Mouse (Mus musculus): Measurements from ENCODE around the gene Zhx3. TPM values are rescaled to one million over a fixed set of nuclear protein-coding genes. Genes with fewer than 3 reads are reported as not detected.
A peak's percentile ranks its signal among the peaks of the same experiment; 100 is the strongest.

Zhx3 gene
- total RNA-seq, 1 experiment from 2014 or later = 4.3 TPM

GRCm38 (mm10) chr2:160736466-160736865, 136.3 kb downstream of the Zhx3 start:
- ATAC-seq (ENCODE audit: extremely low read depth, insufficient number of reproducible peaks, low FRiP score, poor library complexity, severe bottlenecking) = no peak

GRCm38 (mm10) chr2:160735706-160736310, 137.0 kb downstream of the Zhx3 start:
- ATAC-seq (ENCODE audit: extremely low read depth, insufficient number of reproducible peaks, low FRiP score, poor library complexity, severe bottlenecking) = no peak

- ATAC-seq (ENCODE audit: extremely low read depth, insufficient number of reproducible peaks, low FRiP score, poor library complexity, severe bottlenecking) = no peak
Measured at GRCm38 (mm10) chr2:160734331-160734730, 138.5 kb downstream of the Zhx3 start.

- ATAC-seq (ENCODE audit: extremely low read depth, insufficient number of reproducible peaks, low FRiP score, poor library complexity, severe bottlenecking) = peak; percentile 37; the same call in 1 of the 2 replicates
Measured at GRCm38 (mm10) chr2:160733131-160733531, 139.7 kb downstream of the Zhx3 start.

GRCm38 (mm10) chr2:160732420-160732995, 140.3 kb downstream of the Zhx3 start:
- ATAC-seq (ENCODE audit: extremely low read depth, insufficient number of reproducible peaks, low FRiP score, poor library complexity, severe bottlenecking) = no peak

- no peak for ATAC-seq (ENCODE audit: extremely low read depth, insufficient number of reproducible peaks, low FRiP score, poor library complexity, severe bottlenecking)
Measured at GRCm38 (mm10) chr2:160731839-160732261, 140.9 kb downstream of the Zhx3 start.

- ATAC-seq (ENCODE audit: extremely low read depth, insufficient number of reproducible peaks, low FRiP score, poor library complexity, severe bottlenecking) = peak; percentile 78
Measured at GRCm38 (mm10) chr2:160731117-160731838, 141.5 kb downstream of the Zhx3 start, which contains the start of gene Plcg1. Plcg1 (plus strand) TSS chr2:160731300.

GRCm38 (mm10) chr2:160730797-160731116, 142.0 kb downstream of the Zhx3 start:
- no peak for ATAC-seq (ENCODE audit: extremely low read depth, insufficient number of reproducible peaks, low FRiP score, poor library complexity, severe bottlenecking)

GRCm38 (mm10) chr2:160729851-160730796, 142.7 kb downstream of the Zhx3 start:
- ATAC-seq (ENCODE audit: extremely low read depth, insufficient number of reproducible peaks, low FRiP score, poor library complexity, severe bottlenecking) = no peak

- ATAC-seq (ENCODE audit: extremely low read depth, insufficient number of reproducible peaks, low FRiP score, poor library complexity, severe bottlenecking) = no peak
Measured at GRCm38 (mm10) chr2:160729436-160729835, 143.4 kb downstream of the Zhx3 start.

GRCm38 (mm10) chr2:160728972-160729371, 143.8 kb downstream of the Zhx3 start:
- ATAC-seq (ENCODE audit: extremely low read depth, insufficient number of reproducible peaks, low FRiP score, poor library complexity, severe bottlenecking) = no peak

GRCm38 (mm10) chr2:160725877-160726864, 146.6 kb downstream of the Zhx3 start:
- ATAC-seq (ENCODE audit: extremely low read depth, insufficient number of reproducible peaks, low FRiP score, poor library complexity, severe bottlenecking) = no peak

- no peak for ATAC-seq (ENCODE audit: extremely low read depth, insufficient number of reproducible peaks, low FRiP score, poor library complexity, severe bottlenecking)
Measured at GRCm38 (mm10) chr2:160724536-160724935, 148.3 kb downstream of the Zhx3 start.

GRCm38 (mm10) chr2:160723613-160724375, 149.0 kb downstream of the Zhx3 start:
- no peak for ATAC-seq (ENCODE audit: extremely low read depth, insufficient number of reproducible peaks, low FRiP score, poor library complexity, severe bottlenecking)

- no peak for ATAC-seq (ENCODE audit: extremely low read depth, insufficient number of reproducible peaks, low FRiP score, poor library complexity, severe bottlenecking)
Measured at GRCm38 (mm10) chr2:160722714-160723113, 150.1 kb downstream of the Zhx3 start.

- no peak for ATAC-seq (ENCODE audit: extremely low read depth, insufficient number of reproducible peaks, low FRiP score, poor library complexity, severe bottlenecking)
Measured at GRCm38 (mm10) chr2:160718811-160719210, 154.0 kb downstream of the Zhx3 start.

GRCm38 (mm10) chr2:160717269-160717668, 155.5 kb downstream of the Zhx3 start:
- peak; percentile 58; the same call in 1 of the 2 replicates for ATAC-seq (ENCODE audit: extremely low read depth, insufficient number of reproducible peaks, low FRiP score, poor library complexity, severe bottlenecking)

Measured in neutrophil, adult 5-6 weeks (primary cell).